ENCODE assay signal across 7 mouse cellular contexts in the genomic region with DNA sequence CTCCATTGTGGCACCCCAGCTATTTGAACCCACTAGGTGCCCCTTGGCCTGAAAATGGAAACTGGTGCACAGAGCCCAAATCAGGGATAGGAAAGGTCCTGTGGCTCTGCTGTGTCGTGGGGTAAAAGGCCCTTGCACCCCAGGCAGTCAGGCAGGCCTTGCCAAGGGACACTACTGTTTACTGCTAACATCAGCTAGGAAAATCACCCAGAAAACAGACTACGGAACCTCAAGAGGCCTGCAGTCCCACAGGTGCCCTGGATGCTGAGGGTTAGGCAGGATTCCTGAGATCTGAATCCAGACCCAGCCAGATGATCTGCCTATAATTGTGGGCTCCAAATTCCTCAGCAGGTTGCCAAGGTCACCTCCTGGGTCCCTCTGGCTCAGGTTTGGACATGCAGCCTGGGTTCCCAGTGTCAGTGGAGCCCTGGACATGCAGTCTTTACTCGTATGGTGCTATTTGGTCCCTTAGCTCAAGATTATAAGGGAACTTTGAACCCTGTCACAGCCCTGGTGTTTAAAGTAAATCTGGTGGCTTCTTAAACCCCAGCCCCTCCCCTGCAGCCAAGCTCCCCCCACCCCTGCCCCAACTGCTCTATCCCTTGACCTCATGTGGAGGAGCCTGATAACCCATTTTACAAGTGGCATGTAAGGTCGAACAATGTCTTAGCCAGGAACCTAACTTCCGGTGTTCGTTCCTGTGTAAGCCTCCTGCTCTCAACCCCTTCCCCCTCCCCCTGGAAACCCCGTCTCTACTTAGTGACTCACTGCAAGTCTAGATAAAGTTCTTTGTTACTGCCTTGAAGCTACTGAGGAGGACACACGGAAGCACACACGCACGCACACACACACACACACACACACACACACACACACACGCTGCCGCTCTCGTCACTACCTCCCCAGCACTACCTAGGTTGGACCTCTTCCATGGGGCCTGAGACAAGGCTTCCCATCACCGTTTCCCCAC. TPM values are rescaled to one million over a fixed set of nuclear protein-coding genes. Genes with fewer than 3 reads are reported as not detected.
DNase-seq lines count a peak whose midpoint lies in the region; ATAC-seq and TF ChIP-seq lines count a peak whose summit lies in the region.

No protein-coding gene starts in this region.

- no peaks in the 10 kb centered on the region for H3K36me3 ChIP-seq in ES-Bruce4 (ENCODE audit: control insufficient read depth, insufficient read depth, low read length, poor library complexity, severe bottlenecking)
- H3K36me3 ChIP-seq in heart, embryonic 10.5 days, result no peaks in the 10 kb centered on the region
- H3K36me3 ChIP-seq in limb, embryonic 12.5 days, result no peaks in the 10 kb centered on the region
- no peaks in the 10 kb centered on the region for H3K36me3 ChIP-seq in small intestine, adult 2 months (ENCODE audit: control insufficient read depth, insufficient read depth, low read length)
- H3K36me3 ChIP-seq in forebrain, embryonic 13.5 days (ENCODE audit: poor library complexity, severe bottlenecking), result no peaks in the 10 kb centered on the region

- H3K4me2 ChIP-seq in limb, embryonic 12.5 days, result no peak overlapping the region
- H3K4me2 ChIP-seq in forebrain, embryonic 13.5 days, result no peak overlapping the region

- H3K27me3 ChIP-seq in ES-Bruce4 (ENCODE audit: control insufficient read depth, insufficient read depth, low read length, poor library complexity, severe bottlenecking), result no peaks in the 10 kb centered on the region
- H3K27me3 ChIP-seq in heart, embryonic 10.5 days (ENCODE audit: insufficient read depth, poor library complexity, severe bottlenecking), result no peaks in the 10 kb centered on the region
- no peaks in the 10 kb centered on the region for H3K27me3 ChIP-seq in limb, embryonic 12.5 days
- H3K27me3 ChIP-seq in small intestine, adult 2 months (ENCODE audit: control insufficient read depth, insufficient read depth, low read length), result no peaks in the 10 kb centered on the region
- no peaks in the 10 kb centered on the region for H3K27me3 ChIP-seq in forebrain, embryonic 13.5 days

- H3K4me3 ChIP-seq in ES-Bruce4 (ENCODE audit: low read depth, low read length), result peak overlapping the region; percentile 8; the same call in 1 of the 2 replicates
- H3K4me3 ChIP-seq in heart, embryonic 10.5 days, result no peak overlapping the region
- no peak overlapping the region for H3K4me3 ChIP-seq in limb, embryonic 12.5 days (replicated peaks)
- peak overlapping the region; percentile 13; the same call in 1 of the 2 replicates for H3K4me3 ChIP-seq in small intestine, adult 2 months (ENCODE audit: low read depth, low read length)
- no peak overlapping the region for H3K4me3 ChIP-seq in forebrain, embryonic 13.5 days

- WGBS in heart, embryonic 10.5 days, result 52% methylated on average over 14 of the region's 14 CpGs
- 79% methylated on average over 14 of the region's 14 CpGs for WGBS in limb, embryonic 12.5 days
- 22% methylated on average over 14 of the region's 14 CpGs for WGBS in small intestine, adult 2 months
- WGBS in forebrain, embryonic 13.5 days, result 74% methylated on average over 14 of the region's 14 CpGs

- no peak overlapping the region for H3K9ac ChIP-seq in ES-Bruce4 (ENCODE audit: low read depth, poor library complexity, severe bottlenecking)
- no peak overlapping the region; the same call in 1 of the 2 replicates for H3K9ac ChIP-seq in limb, embryonic 12.5 days (replicated peaks)
- no peak overlapping the region for H3K9ac ChIP-seq in forebrain, embryonic 13.5 days

- no peak for TF ChIP-seq CTCF in ES-Bruce4 (IDR thresholded peaks at IDR 0.05; ENCODE audit: low read depth, low read length)
- TF ChIP-seq CTCF in small intestine, adult 2 months (IDR thresholded peaks at IDR 0.05; ENCODE audit: extremely low read depth, insufficient read length, insufficient replicate concordance, low read depth, low read length), result no peak

- no peak for ATAC-seq in limb, embryonic 12.5 days (ENCODE audit: insufficient number of reproducible peaks, insufficient read depth, low FRiP score, low TSS enrichment, low read depth)
- no peak for ATAC-seq in forebrain, embryonic 13.5 days

- no peak for TF ChIP-seq POLR2A in ES-Bruce4 (IDR thresholded peaks at IDR 0.05; ENCODE audit: insufficient read depth, low read length)
- TF ChIP-seq POLR2A in small intestine, adult 2 months (IDR thresholded peaks at IDR 0.05; ENCODE audit: low read depth, low read length), result no peak

- no peak overlapping the region for H3K27ac ChIP-seq in ES-Bruce4 (ENCODE audit: insufficient read depth, low read length)
- peak overlapping the region; percentile 85 for H3K27ac ChIP-seq in heart, embryonic 10.5 days
- H3K27ac ChIP-seq in limb, embryonic 12.5 days, result peak overlapping the region; percentile 50; the same call in 1 of the 2 replicates
- peak overlapping the region; percentile 97 for H3K27ac ChIP-seq in small intestine, adult 2 months (ENCODE audit: insufficient read depth, low read depth, low read length)
- no peak overlapping the region for H3K27ac ChIP-seq in forebrain, embryonic 13.5 days

- peak; percentile 86 for DNase-seq in R1 (ENCODE audit: low read depth, low spot score)
- peak; percentile 91 for DNase-seq in heart, embryonic 10.5 days (ENCODE audit: low spot score)
- no peak for DNase-seq in left cerebral cortex, adult 11 months (ENCODE audit: low spot score)

- no peak for TF ChIP-seq EP300 in ES-Bruce4 (IDR thresholded peaks at IDR 0.05; ENCODE audit: insufficient read depth, low read depth, low read length)

- peaks cover 8% of the 10 kb centered on the region for H3K4me1 ChIP-seq in ES-Bruce4 (ENCODE audit: control insufficient read depth, insufficient read depth, low read length)
- peaks cover 55% of the 10 kb centered on the region for H3K4me1 ChIP-seq in heart, embryonic 10.5 days
- H3K4me1 ChIP-seq in limb, embryonic 12.5 days (replicated peaks), result peaks cover 24% of the 10 kb centered on the region
- peaks cover 40% of the 10 kb centered on the region for H3K4me1 ChIP-seq in small intestine, adult 2 months (ENCODE audit: control insufficient read depth, insufficient read depth, insufficient read length, low read length)
- H3K4me1 ChIP-seq in forebrain, embryonic 13.5 days, result peaks cover 19% of the 10 kb centered on the region

- H3K9me3 ChIP-seq in ES-Bruce4 (replicated peaks; ENCODE audit: control insufficient read depth, insufficient read depth, low read length, poor library complexity, severe bottlenecking), result no peaks in the 10 kb centered on the region
- no peaks in the 10 kb centered on the region for H3K9me3 ChIP-seq in heart, embryonic 10.5 days
- H3K9me3 ChIP-seq in limb, embryonic 12.5 days, result 0 out of 2 replicates have a peak, but pooled peaks cover 2% of the 10 kb centered on the region
- no peaks in the 10 kb centered on the region for H3K9me3 ChIP-seq in forebrain, embryonic 13.5 days (replicated peaks)

RNA-seq across cellular contexts. Expression of gene Ankrd9, which starts 28.6 kb away (rescaled TPM):
- polyA plus RNA-seq in ES-Bruce4 (2011; ENCODE audit: insufficient read depth, insufficient read length, low read depth, missing spikeins), result 4.3 and 4.9 TPM in 2 replicates
- 14.8 and 19.1 TPM in 2 replicates for polyA plus RNA-seq in heart, embryonic 10.5 days (2016; fragmentation: Nextera tagmentation; extraction: Ambion mirVana)
- polyA plus RNA-seq in limb, embryonic 12.5 days (2016; fragmentation: Nextera tagmentation; extraction: Ambion mirVana), result 15.4 and 16.7 TPM in 2 replicates
- polyA plus RNA-seq in small intestine, adult 2 months (2012; rRNA removed), result 174 and 206 TPM in 2 replicates
- 9.1 and 9.4 TPM in 2 replicates for polyA plus RNA-seq in forebrain, embryonic 13.5 days (2015; fragmentation: Nextera tagmentation; extraction: Ambion mirVana)

RNA-seq across cellular contexts. Expression of gene Rcor1, which starts 31.7 kb away (rescaled TPM):
- 31.8 and 34.4 TPM in 2 replicates for polyA plus RNA-seq in ES-Bruce4 (2011; ENCODE audit: insufficient read depth, insufficient read length, low read depth, missing spikeins)
- 6.5 and 9.2 TPM in 2 replicates for polyA plus RNA-seq in heart, embryonic 10.5 days (2016; fragmentation: Nextera tagmentation; extraction: Ambion mirVana)
- 12.1 and 13.1 TPM in 2 replicates for polyA plus RNA-seq in limb, embryonic 12.5 days (2016; fragmentation: Nextera tagmentation; extraction: Ambion mirVana)
- polyA plus RNA-seq in small intestine, adult 2 months (2012; rRNA removed), result 4.6 and 6.5 TPM in 2 replicates
- 8.0 and 8.4 TPM in 2 replicates for polyA plus RNA-seq in forebrain, embryonic 13.5 days (2015; fragmentation: Nextera tagmentation; extraction: Ambion mirVana)

Comparison
In these comparisons a context has a peak if more than half of its experiments do, and no peak if none do; other contexts are left out.
1. H3K27ac ChIP-seq: peak in heart, embryonic 10.5 days (single experiment), limb, embryonic 12.5 days (single experiment) and small intestine, adult 2 months (single experiment); none in ES-Bruce4 (single experiment) and forebrain, embryonic 13.5 days (single experiment).
2. H3K4me3 ChIP-seq: peak in ES-Bruce4 (single experiment) and small intestine, adult 2 months (single experiment); none in heart, embryonic 10.5 days (single experiment), limb, embryonic 12.5 days (single experiment) and forebrain, embryonic 13.5 days (single experiment).